Mouse (Mus musculus) brain, embryonic 18.5 days (tissue): ENCODE results near the gene 4930449I24Rik.
"Not testable (repeated sequence)": the region's sequence is repeated elsewhere in the genome, so short reads cannot be mapped to it uniquely, and the experiment has no call there.

Experiments
- DNase-seq: peaks from one replicate; pipeline ENCODE4 v3.0.0-alpha.2; 2012; ENCODE audit warnings: low read depth, low spot score

Gene 4930449I24Rik

DNA sequence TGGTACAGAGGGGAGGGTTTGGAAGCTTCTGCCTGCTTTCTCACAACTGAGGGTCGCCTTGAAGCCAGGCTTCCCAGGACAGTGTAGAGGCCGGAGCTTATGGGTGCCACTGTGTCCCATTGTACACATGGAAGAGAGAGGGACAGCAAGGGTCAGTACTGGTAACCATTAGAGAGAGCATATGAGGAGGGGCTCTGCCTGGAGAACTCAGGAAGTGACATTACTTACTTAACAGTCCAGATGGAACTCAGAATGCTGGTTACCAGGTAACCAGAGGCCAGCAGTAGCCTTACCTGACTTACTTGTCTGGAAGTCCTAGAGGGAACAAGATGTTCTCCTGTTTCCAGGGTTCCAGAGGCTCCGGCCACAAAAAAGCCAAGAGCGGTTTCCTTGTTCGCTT is at the start of gene 4930449I24Rik:
TSS of gene 4930449I24Rik (plus strand) at position 301 of the 400 bp plus-strand sequence.
- DNase-seq, result not testable (repeated sequence)

GRCm38 (mm10) chr5:146453556-146453955 is 48.6 kb upstream of the 4930449I24Rik start:
- no peak for DNase-seq

DNA sequence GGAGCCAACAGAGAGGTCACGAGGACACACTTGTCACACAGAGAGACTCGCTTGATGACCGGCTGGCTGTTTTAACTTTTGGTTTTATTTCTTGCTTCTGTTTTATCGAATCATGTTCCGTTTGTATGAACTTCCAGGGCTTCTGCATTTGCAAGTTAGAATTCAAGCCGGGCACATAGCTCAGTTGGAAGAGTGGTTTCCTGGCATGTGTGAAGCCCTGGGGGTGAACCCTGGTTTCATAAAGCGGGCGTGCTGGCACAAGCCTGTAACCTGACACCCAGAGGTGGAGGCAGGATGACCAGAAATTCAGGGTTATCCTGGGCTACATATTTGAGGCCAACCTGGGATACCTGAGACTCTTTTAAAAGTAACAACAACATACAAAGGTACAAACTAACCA is 40.6 kb upstream of the 4930449I24Rik start:
- no peak for DNase-seq

- no peak for DNase-seq
These were observed 35.5 kb upstream of the 4930449I24Rik start for GRCm38 (mm10) chr5:146466663-146467062.

DNA sequence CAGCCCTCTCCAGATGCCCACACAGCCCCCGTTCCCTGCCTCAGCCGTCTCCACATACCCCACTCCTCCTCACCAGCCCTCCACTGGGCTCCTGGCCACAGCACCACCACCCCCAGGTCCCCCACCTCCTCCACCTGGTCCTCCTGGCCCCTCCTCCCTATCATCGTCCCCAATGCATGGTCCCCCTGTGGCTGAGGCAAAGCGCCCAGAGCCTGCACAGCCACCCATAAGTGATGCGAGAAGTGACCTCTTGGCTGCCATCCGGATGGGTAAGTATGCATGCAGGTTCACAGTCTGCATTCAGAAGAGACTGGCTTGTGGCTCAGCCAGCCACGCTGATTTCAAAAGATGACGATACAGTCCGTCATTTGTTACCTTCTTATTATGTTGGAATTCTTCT is 33.9 kb upstream of the 4930449I24Rik start:
- no peak for DNase-seq

DNA sequence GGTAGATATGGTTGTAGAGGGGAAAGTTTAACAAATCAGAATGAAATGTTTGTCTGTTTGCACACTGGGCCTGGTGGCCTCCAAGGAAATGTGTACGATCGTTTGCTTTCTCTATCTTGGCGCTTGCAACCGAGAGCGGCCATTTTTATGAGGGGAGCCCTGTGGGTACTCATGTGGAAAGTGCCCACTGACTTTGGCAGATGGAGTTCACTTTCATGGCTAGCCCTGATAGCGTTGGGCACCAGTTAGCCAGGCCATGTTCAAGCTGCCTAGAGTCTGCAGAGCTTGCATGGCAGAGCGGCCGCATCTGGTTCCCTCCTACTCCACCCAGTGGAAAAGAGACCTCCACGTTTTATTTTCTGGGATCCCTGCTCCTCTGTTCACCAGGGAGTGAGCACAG is 31.4 kb upstream of the 4930449I24Rik start:
- no peak for DNase-seq

GRCm38 (mm10) chr5:146471311-146471710 is 30.9 kb upstream of the 4930449I24Rik start:
- no peak for DNase-seq

DNA sequence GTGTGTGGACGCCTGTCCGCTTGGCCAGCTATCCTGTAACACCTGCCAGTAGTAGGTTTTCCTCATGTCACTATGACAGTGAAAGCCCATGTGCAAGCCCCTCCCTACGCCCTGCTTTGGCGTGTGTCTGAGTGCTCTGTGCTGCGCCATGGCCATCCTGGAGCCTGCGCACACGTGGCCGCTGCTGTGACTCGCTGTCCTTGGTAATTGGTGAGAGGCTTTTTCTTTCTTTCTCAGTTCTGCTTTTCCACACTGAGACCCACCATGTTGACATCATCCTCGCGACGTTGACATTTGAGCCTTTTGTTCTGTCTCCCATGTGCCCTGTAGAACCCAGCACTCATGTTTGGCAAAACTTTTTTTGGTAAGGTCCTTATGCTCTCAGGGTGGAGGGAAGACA is 30.4 kb upstream of the 4930449I24Rik start:
- no peak for DNase-seq

DNA sequence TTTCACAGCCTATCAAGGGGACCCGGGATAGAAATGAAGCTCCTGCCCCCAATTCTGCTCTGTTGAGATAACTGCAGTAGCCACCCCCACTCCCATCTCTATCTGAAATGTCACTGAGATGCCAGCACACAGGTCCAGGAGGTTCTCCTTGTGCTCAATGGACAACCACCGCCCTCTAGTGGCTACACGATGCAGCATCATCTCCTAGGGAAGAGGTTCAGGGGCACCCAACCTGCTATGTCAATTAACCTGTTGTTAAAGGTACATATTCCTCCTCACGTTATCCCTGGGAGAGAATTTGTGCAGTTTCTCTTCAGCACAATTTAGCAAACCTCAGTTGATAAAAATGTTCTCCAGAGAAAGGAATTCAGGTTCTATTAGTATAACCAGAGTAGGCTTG is 22.6 kb upstream of the 4930449I24Rik start:
- not testable (repeated sequence) for DNase-seq

GRCm38 (mm10) chr5:146481665-146482064 is 20.5 kb upstream of the 4930449I24Rik start, which contains the start of gene Gm6408:
TSS of gene Gm6408 (plus strand) at chr5:146481965.
- DNase-seq, result not testable (repeated sequence)

GRCm38 (mm10) chr5:146488959-146489358 is 13.2 kb upstream of the 4930449I24Rik start:
- not testable (repeated sequence) for DNase-seq

- not testable (repeated sequence) for DNase-seq
These were observed 11.1 kb upstream of the 4930449I24Rik start, which contains the start of gene Gm6370 for GRCm38 (mm10) chr5:146491063-146491462. TSS of gene Gm6370 (plus strand) at chr5:146491363.

DNA sequence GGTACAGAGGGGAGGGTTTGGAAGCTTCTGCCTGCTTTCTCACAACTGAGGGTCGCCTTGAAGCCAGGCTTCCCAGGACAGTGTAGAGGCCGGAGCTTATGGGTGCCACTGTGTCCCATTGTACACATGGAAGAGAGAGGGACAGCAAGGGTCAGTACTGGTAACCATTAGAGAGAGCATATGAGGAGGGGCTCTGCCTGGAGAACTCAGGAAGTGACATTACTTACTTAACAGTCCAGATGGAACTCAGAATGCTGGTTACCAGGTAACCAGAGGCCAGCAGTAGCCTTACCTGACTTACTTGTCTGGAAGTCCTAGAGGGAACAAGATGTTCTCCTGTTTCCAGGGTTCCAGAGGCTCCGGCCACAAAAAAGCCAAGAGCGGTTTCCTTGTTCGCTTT is 11.6 kb downstream of the 4930449I24Rik start, which contains the start of gene Gm3402:
TSS of gene Gm3402 (plus strand) at position 301 of the 400 bp plus-strand sequence.
- DNase-seq, result not testable (repeated sequence)

- DNase-seq, result not testable (repeated sequence)
These were observed 23.3 kb downstream of the 4930449I24Rik start, which contains the start of gene Gm3404 for GRCm38 (mm10) chr5:146525501-146525900. TSS of gene Gm3404 (plus strand) at chr5:146525801.

- DNase-seq, result not testable (repeated sequence)
These were observed 35.1 kb downstream of the 4930449I24Rik start, which contains the start of gene Gm3409 for GRCm38 (mm10) chr5:146537347-146537746. TSS of gene Gm3409 (plus strand) at chr5:146537647.
